Mouse (Mus musculus): ENCODE results near the gene Gng12. TPM values are rescaled to one million over a fixed set of nuclear protein-coding genes. Genes with fewer than 3 reads are reported as not detected.

Gene Gng12
- polyA plus RNA-seq, 1 experiment: 29.8 TPM

DNA sequence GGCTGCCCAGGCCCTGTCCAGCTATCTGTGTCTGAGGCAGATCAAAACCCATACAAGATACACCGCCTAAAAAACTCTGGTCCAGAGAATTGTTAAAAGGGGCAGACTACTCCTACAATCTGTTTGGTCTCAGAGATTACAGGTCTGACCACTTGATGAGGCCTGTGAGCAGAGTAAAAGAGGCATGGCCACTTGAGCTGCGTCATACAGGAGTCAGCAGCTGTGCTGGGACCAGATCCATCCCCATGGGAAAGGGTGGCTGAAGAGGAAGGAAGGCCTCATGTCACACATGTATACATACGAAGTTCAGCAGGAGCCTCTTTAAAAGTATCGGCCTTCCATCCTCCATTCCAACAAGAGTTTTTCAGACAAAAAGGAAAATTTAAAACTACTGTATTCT lies 69.0 kb downstream of the Gng12 start:
- TF ChIP-seq POLR2A (IDR thresholded peaks at IDR 0.05; ENCODE audit: borderline replicate concordance, extremely low read depth, low read depth, low read length): no peak
- no peak for TF ChIP-seq CTCF (IDR thresholded peaks at IDR 0.05; ENCODE audit: insufficient read depth, low read length)
- WGBS: 41% methylated on average over 4 of the region's 4 CpGs
- DNase-seq: no peak
- H3K4me3 ChIP-seq (replicated peaks; ENCODE audit: extremely low read depth, low read depth, low read length): no peak overlapping the region
- peaks cover 31% of the 10 kb centered on the region for H3K4me1 ChIP-seq (ENCODE audit: control insufficient read depth, insufficient read depth, low read length)

DNA sequence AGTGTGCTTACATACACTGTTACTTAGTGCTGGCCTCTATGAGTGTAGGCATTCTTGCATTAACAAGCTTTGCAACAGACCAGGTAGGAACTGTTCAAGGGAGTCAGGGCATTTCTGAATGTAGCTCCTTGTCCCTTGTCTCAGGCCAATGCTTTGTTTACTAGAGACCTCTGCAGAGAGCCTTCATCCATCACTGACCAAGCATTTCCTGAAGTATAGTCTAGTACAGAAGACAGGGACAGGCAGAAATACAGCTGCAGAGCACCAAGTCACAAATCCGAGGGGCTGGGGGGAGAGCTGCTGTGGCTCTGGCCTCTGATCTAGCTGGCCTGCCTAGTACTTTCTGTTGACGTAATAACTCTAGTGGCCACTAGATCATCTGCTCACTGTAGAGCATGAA lies 71.6 kb downstream of the Gng12 start:
- TF ChIP-seq POLR2A (IDR thresholded peaks at IDR 0.05; ENCODE audit: borderline replicate concordance, extremely low read depth, low read depth, low read length): no peak
- TF ChIP-seq CTCF (IDR thresholded peaks at IDR 0.05; ENCODE audit: insufficient read depth, low read length): no peak
- Histone ChIP-seq H3K4me3 (replicated peaks; ENCODE audit: extremely low read depth, low read depth, low read length) (no peak overlapping the region), H3K4me1 (ENCODE audit: control insufficient read depth, insufficient read depth, low read length) (peaks cover 34% of the 10 kb centered on the region)
- WGBS: 26% methylated on average over 2 of the region's 2 CpGs
- no peak for DNase-seq

DNA sequence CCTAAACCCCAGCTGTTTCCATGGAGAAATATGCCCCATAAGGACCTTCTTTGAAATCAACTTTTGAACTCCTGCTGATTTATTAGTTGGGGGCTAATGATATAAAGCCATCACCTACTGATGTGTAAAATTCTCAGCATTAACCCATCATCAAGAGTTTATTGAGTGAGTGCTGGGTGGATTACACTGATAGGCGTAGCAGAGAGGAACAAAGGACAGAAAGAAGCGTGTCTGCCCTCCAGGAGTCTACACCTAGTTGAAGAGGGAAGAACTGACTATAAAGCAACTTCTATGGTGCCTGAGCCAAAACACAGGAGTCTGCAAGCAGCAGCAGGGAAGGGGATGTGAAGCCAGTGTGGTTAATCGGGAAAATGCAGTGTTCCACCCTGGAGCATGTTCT lies 73.2 kb downstream of the Gng12 start:
- Histone ChIP-seq H3K4me1 (ENCODE audit: control insufficient read depth, insufficient read depth, low read length) (peaks cover 30% of the 10 kb centered on the region), H3K4me3 (replicated peaks; ENCODE audit: extremely low read depth, low read depth, low read length) (no peak overlapping the region)
- TF ChIP-seq POLR2A (IDR thresholded peaks at IDR 0.05; ENCODE audit: borderline replicate concordance, extremely low read depth, low read depth, low read length): no peak
- no peak for TF ChIP-seq CTCF (IDR thresholded peaks at IDR 0.05; ENCODE audit: insufficient read depth, low read length)
- no peak for DNase-seq
- 86% methylated on average over 3 of the region's 3 CpGs for WGBS

DNA sequence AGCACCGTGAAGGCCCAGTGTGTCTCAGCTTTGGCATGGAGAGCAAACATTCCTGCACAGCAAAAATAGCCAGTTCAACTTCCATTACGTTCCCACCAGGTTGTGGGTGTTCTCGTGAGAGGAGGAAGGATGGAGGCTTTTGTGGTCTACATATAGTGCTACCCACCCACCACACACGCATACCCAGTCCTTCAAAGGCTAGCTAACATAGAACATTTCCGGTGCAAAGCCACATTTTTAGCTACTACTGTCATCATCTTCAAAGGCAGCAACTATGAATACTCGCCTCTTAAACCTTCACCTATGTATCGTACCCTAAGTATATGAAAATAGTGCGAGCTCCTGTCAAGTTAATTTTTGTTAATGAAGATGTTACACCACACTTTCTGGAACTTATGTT lies 76.1 kb downstream of the Gng12 start:
- DNase-seq: no peak
- WGBS: 60% methylated on average over 8 of the region's 8 CpGs
- H3K4me3 ChIP-seq (replicated peaks; ENCODE audit: extremely low read depth, low read depth, low read length): no peak overlapping the region
- no peak for TF ChIP-seq CTCF (IDR thresholded peaks at IDR 0.05; ENCODE audit: insufficient read depth, low read length)
- no peak for TF ChIP-seq POLR2A (IDR thresholded peaks at IDR 0.05; ENCODE audit: borderline replicate concordance, extremely low read depth, low read depth, low read length)
- peaks cover 14% of the 10 kb centered on the region for H3K4me1 ChIP-seq (ENCODE audit: control insufficient read depth, insufficient read depth, low read length)

DNA sequence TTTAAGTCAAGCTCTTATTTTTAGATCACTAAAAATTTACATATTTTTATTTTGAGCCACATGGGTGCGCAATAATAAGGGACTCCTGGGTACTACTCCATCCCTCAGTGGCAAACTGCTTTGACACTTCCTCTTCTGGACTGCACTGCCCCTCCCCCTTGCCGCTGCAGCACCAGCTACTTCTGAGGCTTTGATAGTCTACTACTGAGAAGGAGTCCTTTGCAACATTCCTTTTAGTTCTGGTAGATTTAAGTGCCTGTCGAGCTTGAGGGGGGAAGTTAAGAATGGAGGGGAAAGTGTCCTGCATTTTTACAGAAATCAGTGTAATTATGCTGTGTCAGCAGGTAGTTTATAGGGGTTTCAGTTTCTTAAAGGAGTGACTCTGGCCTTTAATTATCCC lies 77.0 kb downstream of the Gng12 start:
- 25% methylated on average over 3 of the region's 3 CpGs for WGBS
- no peak for DNase-seq

DNA sequence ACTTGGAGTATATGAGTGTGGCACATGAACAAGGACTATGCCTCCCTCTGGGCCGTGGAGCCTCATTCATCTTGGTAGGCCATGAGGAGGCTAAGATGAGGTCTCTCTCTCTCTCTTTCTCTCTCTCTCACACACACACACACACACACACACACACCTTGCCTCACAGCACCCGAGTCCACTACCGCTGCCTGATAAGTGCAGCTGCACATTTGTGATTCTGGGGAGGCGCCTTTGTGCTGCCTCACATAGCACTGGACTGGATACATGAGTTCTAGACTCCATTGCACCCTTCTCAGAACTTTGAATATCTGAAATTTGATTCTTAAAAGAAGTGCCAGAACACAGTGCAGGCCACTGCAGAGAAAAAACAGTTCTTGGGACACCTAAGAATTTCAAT lies 79.3 kb downstream of the Gng12 start:
- no peak for DNase-seq
- TF ChIP-seq POLR2A (IDR thresholded peaks at IDR 0.05; ENCODE audit: borderline replicate concordance, extremely low read depth, low read depth, low read length) (no peak), CTCF (IDR thresholded peaks at IDR 0.05; ENCODE audit: insufficient read depth, low read length) (no peak)
- H3K4me3 ChIP-seq (replicated peaks; ENCODE audit: extremely low read depth, low read depth, low read length): no peak overlapping the region
- peaks cover 6% of the 10 kb centered on the region for H3K4me1 ChIP-seq (ENCODE audit: control insufficient read depth, insufficient read depth, low read length)
- 76% methylated on average over 4 of the region's 4 CpGs for WGBS

More for the DNA sequence above, 77.0 kb downstream of the Gng12 start:
- Histone ChIP-seq H3K4me1 (ENCODE audit: control insufficient read depth, insufficient read depth, low read length) (peaks cover 7% of the 10 kb centered on the region), H3K4me3 (replicated peaks; ENCODE audit: extremely low read depth, low read depth, low read length) (no peak overlapping the region)
- no peak for TF ChIP-seq POLR2A (IDR thresholded peaks at IDR 0.05; ENCODE audit: borderline replicate concordance, extremely low read depth, low read depth, low read length)
- TF ChIP-seq CTCF (IDR thresholded peaks at IDR 0.05; ENCODE audit: insufficient read depth, low read length): no peak

DNA sequence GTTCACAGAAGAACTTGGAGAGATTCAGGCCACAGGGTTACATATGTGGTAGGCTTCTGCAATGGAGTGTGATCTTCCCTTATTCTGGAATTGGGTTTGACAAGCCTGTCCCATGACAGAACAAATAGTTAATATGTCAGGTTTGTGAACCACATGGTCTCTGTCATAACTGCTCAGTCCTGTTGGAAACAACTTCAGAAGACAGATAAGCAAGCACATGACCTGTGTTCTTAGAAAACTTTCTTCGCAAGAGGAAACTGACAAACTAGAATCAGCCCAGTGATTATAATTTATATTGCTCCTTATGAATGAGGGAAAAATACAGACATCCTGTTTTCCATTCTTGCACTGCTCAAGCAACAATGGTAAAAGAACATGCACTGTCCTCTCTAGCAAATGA lies 83.0 kb downstream of the Gng12 start:
- Histone ChIP-seq H3K4me1 (ENCODE audit: control insufficient read depth, insufficient read depth, low read length) (peaks cover 2% of the 10 kb centered on the region), H3K4me3 (replicated peaks; ENCODE audit: extremely low read depth, low read depth, low read length) (no peak overlapping the region)
- 33% methylated on average over 1 of the region's 1 CpGs for WGBS
- no peak for DNase-seq
- TF ChIP-seq POLR2A (IDR thresholded peaks at IDR 0.05; ENCODE audit: borderline replicate concordance, extremely low read depth, low read depth, low read length) (no peak), CTCF (IDR thresholded peaks at IDR 0.05; ENCODE audit: insufficient read depth, low read length) (no peak)

DNA sequence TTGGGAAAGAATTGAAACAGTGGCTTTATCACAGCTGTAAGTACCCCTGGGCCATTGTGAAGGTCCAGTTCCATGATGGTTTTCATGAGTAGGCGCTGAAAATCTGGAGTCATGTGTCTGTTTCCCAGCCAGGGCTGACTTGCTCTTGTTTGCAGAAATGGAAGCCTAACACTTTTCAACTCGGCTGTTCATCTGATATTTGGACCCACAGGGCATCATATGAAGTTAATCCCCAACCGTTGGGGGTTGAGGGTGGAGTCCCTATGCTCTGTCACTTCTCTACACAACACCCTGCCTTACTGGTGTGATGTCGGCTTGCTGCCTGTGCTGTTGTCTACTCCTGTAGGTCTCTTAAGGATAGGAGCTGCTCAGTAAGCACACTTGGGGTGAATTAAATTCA lies 83.8 kb downstream of the Gng12 start:
- WGBS: 72% methylated on average over 4 of the region's 4 CpGs
- TF ChIP-seq POLR2A (IDR thresholded peaks at IDR 0.05; ENCODE audit: borderline replicate concordance, extremely low read depth, low read depth, low read length) (no peak), CTCF (IDR thresholded peaks at IDR 0.05; ENCODE audit: insufficient read depth, low read length) (no peak)
- Histone ChIP-seq H3K4me3 (replicated peaks; ENCODE audit: extremely low read depth, low read depth, low read length) (no peak overlapping the region), H3K4me1 (ENCODE audit: control insufficient read depth, insufficient read depth, low read length) (peaks cover 2% of the 10 kb centered on the region)
- DNase-seq: no peak

DNA sequence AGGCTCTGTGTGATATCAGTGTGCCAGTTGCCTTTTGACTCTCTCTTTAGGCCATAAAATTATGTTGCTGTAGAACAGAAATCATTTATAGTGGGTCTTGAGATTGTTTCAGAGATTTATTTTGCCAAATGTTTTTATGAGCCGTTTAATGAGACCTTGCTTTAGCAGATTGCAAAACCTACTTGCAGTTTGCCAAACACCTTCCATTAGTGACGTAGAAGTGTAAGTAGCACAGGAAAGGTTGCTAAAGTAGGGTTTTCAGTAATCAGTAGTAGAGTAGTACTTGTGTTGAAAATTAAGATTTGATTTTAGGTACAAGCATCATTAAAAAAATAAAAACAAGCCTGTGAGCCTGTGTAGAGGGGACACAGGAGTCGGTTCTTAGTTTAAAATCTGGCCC lies 85.2 kb downstream of the Gng12 start:
- WGBS: 64% methylated on average over 3 of the region's 3 CpGs
- TF ChIP-seq CTCF (IDR thresholded peaks at IDR 0.05; ENCODE audit: insufficient read depth, low read length): no peak
- TF ChIP-seq POLR2A (IDR thresholded peaks at IDR 0.05; ENCODE audit: borderline replicate concordance, extremely low read depth, low read depth, low read length): no peak
- DNase-seq: no peak
- Histone ChIP-seq H3K4me3 (replicated peaks; ENCODE audit: extremely low read depth, low read depth, low read length) (no peak overlapping the region), H3K4me1 (ENCODE audit: control insufficient read depth, insufficient read depth, low read length) (peaks cover 2% of the 10 kb centered on the region)

DNA sequence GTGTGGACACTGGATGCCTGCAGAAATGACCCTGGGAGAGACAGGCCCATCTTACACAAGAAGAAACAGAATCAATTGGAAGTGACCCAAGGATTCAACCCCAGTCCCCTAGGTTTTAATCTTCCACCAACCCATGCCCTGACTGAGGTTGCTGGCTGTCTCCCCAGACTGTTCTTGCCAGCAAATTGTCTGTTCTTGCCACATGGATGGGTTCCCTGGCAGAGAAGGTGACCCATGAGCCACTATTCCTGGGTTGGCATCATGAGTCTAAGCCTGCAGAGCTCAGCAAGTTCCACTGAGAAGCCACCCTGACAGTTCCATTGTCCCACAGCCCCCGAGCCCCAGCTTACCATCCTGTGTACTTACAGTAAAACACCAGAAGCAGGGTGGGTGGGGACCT lies 85.7 kb downstream of the Gng12 start:
- Histone ChIP-seq H3K4me1 (ENCODE audit: control insufficient read depth, insufficient read depth, low read length) (peaks cover 2% of the 10 kb centered on the region), H3K4me3 (replicated peaks; ENCODE audit: extremely low read depth, low read depth, low read length) (no peak overlapping the region)
- 80% methylated on average over 1 of the region's 1 CpGs for WGBS
- TF ChIP-seq CTCF (IDR thresholded peaks at IDR 0.05; ENCODE audit: insufficient read depth, low read length) (no peak), POLR2A (IDR thresholded peaks at IDR 0.05; ENCODE audit: borderline replicate concordance, extremely low read depth, low read depth, low read length) (no peak)
- DNase-seq: no peak

All from lung, adult 2 months (tissue).